Mouse (Mus musculus): ENCODE results near the gene Nfkbiz.

Gene Nfkbiz

DNA sequence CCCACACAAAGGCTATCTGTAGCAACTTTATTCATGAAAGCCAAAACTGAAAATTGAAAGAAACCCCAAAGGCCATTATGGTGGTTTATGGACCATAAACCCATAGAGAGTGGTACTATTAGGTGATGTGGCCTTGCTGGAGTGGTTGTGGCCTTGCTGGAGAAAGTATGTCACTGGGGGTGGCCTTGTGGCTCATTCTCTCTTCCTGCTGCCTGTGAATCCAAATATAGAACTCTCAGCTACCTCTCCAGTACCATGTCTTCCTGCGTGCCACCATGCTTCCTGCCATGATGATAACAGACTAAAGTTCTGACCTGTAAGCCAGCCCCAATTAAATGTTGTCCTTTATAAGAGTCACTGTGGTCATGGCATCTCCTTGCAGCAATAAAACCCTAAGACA, 33.9 kb downstream of the Nfkbiz start:
- DNase-seq (ENCODE audit: low spot score in 2 of 2), result no peak

DNA sequence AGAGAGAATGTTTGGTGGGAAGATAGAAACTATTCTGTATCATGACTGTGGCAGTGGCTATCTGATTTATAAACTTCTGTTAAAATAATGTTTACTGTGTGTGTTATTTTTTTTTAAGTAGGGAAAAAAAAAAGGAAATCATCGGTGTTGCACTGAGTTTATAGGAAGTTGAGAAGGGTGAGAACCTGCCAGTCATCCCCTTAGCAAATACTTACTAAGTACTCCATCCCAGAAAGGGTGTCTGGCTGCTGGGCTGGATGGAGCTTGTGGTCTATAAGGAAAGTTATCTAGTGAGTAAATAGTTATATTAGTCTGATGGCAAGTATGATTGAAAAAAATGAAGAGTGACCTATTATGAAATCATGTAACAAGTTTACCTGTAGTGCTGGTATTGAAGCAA, 37.1 kb downstream of the Nfkbiz start:
- no peak for DNase-seq (ENCODE audit: low spot score in 2 of 2)

- DNase-seq (ENCODE audit: low spot score in 2 of 2), result no peak
Observed at GRCm38 (mm10) chr16:55798845-55799244, 39.9 kb downstream of the Nfkbiz start.

DNA sequence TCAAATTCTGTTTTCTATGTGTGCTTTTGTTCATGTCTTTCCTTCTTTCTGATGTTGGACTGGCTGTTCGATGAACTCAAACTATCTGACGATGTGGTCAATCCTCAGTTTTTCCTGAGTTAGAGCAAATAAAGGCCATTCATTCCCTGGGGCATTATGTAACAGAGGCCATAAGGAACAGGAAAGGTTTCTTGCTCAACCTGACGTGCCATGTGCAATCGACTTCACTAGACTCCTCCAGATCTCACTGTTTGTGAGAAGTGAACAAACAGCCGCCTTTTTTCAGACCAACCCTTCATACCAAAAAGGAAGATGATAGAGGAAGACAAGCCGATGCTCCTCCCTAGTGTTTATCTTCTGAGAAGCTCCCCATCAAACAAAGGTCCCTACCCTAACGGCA, 48.4 kb downstream of the Nfkbiz start:
- no peak for DNase-seq (ENCODE audit: low spot score in 2 of 2)

DNA sequence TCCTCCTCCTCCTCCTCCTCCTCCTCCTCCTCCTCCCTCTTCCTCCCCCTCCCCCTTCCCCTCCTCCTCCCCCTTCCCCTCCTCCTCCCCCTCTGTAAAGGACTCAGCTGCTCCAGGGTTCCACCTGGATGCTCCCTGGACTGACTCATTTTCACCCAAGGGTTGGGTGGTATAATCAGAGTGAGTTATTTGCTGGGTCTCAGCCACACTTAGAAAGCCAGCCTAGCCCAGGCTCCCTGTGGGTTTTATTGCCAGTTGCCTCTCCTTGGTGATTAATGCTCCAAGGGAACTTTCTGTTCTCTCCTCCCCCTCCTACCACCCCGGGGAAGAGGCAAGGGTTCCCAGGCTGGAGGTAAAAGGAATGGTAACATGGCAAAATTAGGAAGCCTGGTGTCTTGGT, 49.4 kb downstream of the Nfkbiz start:
- DNase-seq (ENCODE audit: low spot score in 2 of 2), result no peak

GRCm38 (mm10) chr16:55788671-55789070, 50.0 kb downstream of the Nfkbiz start:
- no peak for DNase-seq (ENCODE audit: low spot score in 2 of 2)

GRCm38 (mm10) chr16:55787385-55788072, 51.2 kb downstream of the Nfkbiz start:
- no peak for DNase-seq (ENCODE audit: low spot score in 2 of 2)

DNA sequence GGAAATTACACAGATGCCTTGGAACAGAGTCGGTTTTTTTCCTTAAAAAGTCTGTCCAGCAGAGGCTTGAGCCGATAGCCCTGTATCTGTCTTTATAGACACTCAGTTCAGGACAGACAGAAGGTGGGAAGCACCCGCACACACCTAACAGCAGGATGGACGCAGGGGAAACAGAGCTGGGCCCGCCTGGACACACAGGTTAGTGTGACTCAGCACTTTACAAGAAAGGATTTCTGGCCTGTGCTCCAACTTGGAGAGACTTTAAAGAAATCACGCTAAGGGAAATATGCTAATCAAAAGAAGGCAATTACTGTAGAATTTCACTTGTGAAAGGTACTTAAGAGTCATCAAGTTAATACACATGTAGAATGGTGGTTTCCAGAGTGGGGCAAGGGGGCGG, 54.3 kb downstream of the Nfkbiz start:
- no peak for DNase-seq (ENCODE audit: low spot score in 2 of 2)

- DNase-seq (ENCODE audit: low spot score in 2 of 2), result no peak
Observed at GRCm38 (mm10) chr16:55783923-55784322, 54.8 kb downstream of the Nfkbiz start.

GRCm38 (mm10) chr16:55782911-55783310, 55.8 kb downstream of the Nfkbiz start:
- DNase-seq (ENCODE audit: low spot score in 2 of 2), result no peak

DNA sequence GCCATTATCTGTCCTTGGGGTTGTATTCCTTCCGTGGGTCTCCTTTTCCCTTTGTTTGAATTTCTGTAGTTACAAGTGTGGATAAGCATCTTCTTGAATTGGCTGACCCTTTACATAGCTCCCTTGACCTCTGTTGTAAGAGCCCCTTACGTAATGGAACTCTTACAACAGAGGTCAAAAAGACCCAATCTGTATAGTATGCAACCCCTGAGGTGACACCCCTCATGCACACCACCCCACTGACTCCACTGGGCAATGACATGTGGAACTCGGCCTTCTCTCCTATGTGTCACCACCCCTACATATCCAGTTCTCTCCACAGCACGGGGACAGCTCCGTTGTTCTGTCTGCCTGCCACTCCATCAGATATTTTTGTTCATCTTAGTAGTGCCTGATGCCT, 56.9 kb downstream of the Nfkbiz start:
- DNase-seq (ENCODE audit: low spot score in 2 of 2), result no peak

DNA sequence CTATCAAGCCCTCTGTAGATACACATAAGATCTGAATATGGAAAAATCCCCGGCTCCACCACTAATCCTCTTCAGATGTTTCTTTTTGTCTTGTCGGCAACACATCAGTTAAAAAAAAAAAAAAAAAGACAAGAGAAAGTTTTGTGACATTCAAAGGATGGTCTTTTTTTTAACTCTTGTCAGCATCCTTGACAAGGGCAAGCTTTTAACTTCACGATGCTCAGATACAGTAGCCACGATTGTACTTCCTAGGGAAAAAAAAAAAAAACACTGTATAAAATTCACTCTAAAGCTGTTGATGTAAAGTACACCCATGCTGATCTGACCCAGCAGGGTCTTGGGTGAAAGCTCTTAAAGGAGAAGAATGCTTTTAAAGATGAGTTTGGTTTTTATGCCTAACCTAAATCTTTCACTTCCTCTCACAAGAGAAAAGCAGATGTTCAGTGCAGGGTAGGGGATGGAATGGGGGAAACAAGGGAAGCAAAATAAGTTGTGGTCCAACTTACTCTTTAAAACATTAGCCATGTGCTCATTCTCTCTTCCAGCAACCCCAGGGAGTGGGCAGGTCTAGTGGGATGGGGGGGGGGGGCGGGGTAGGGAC, 57.6 kb downstream of the Nfkbiz start:
- DNase-seq (ENCODE audit: low spot score in 2 of 2), result no peak

DNA sequence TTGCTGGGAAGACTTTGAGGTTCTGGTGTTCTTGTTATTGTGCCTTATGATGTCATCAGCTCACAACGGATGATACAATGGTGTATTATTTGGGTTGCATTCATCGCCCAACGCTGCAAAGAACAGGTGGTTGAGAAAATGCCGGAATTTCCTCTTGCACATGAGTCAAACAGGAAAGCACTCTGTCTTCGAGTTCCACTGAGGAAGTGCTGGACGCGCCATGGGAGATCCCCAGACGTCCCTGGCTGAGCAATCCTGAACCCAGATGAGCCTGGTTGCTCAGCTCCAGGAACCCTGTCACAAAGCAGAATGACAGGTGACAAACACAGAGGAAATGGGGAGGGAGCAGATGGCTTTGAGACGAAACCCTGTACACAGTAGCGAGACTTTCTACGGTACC, 62.4 kb downstream of the Nfkbiz start:
- no peak for DNase-seq (ENCODE audit: low spot score in 2 of 2)

- DNase-seq (ENCODE audit: low spot score in 2 of 2), result peak in 1 of 2 experiments; percentile 2
Observed at GRCm38 (mm10) chr16:55770247-55770646, 68.5 kb downstream of the Nfkbiz start.

Data from right cerebral cortex, adult 2 months (tissue).